Mouse (Mus musculus): ENCODE measurements around the gene Cd28.

DNA sequence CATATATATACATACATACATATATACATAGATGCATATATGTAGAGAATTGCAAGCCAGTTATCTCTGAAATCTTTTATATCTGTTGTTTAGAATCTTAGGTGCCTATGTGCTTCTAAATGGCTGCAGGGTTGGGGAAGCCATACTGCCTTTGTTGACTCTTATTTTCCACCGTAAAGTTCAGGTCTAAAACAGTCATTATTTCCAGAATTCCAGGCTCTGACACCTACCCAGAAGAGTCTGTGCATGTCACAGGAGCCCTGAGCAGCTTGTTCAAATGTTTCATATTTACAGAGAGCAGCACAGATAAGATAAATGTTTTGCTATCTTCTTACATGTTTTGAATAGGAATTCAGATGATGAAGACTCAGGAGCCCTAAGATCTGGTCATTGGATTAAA, 36.4 kb downstream of the Cd28 start:
- no peak for TF ChIP-seq CTCF (IDR thresholded peaks at IDR 0.05; ENCODE audit: insufficient read depth, low read depth, low read length)
- no peak for TF ChIP-seq POLR2A (IDR thresholded peaks at IDR 0.05; ENCODE audit: insufficient read depth, low read depth, low read length)

All from olfactory bulb, adult 2 months (tissue).